Mouse (Mus musculus) right cerebral cortex, postnatal 25 days (tissue): ENCODE measurements around the gene Kif1b.
"Not testable (repeated sequence)": the region's sequence is repeated elsewhere in the genome, so short reads cannot be mapped to it uniquely, and the experiment has no call there.

Experiments used
- DNase-seq: peaks from one replicate; pipeline ENCODE4 v3.0.0; 2022

Gene Kif1b

DNA sequence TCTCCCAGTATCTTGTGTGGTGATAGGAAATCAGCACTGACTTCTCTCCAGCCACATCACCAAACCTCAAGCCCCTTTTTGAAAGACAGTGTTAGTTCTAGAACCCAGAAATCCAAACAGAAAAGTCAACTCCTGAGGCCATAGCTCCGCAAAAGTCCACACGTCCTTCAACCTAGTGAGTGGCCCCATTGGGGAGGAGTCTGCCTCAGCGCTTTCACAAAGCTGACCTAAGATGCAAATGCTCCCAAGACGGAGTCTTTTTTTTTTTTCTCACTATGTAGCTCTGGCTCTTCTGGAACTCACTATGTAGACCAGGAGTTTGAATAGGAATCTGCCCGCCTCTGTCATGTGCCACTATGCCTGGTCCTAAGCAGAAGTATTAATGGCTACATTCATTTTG lies 89.0 kb downstream of the Kif1b start:
- no peak for DNase-seq

DNA sequence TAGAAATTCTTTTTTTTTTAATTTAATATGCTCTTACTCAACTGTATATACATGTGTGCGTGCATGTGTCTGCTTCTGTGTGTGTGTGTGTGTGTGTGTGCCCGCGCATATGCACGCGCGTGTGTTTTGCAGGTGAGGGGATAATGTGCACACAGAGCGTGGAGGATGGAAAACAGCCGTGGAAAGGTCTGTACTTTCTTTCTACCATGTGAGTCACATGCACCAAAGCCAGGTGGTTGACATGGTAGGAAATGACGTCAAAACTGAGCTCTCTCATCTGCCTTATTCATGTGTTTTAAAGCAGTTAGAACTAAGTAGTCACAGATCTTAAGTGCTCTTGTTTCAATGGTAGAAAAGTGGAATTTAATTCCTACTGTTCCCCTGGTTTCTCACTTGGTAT lies 91.5 kb downstream of the Kif1b start:
- DNase-seq, result no peak

DNA sequence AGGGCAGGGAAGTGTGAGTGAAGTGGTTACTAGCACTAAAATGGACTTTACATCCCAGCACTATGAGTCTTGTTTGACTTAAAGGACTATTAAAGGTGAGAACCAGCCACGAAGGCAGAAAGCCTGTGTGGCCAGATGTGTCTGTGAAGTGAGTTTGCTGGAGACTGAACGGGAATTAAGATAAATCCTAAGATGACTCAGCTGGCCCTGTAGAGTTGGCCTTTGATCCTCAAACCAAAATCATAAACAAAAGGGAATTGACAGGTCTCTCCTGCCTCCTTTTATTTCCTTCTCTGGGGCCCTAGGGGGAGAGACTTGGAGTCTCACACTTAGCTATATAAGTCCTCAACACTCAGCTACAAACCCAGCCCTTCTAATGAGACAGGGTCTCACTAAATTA lies 92.1 kb downstream of the Kif1b start:
- no peak for DNase-seq

DNA sequence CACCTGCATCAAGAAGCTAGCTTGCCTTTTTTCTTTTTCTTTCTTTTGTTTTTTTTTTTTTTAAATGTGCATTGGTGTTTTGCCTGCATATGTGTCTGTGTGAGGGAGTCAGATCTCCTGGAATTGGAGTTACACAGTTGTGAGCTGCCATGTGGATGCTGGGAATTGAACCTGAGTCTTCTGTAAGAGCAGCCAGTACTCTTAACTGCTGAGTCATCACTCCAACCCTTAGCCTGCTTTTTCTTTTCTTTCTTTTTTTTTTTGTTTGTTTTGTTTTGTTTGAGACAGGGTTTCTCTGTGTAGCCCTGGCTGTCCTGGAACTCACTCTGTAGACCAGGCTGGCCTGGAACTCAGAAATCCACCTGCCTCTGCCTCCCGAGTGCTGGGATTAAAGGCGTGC lies 93.0 kb downstream of the Kif1b start:
- DNase-seq, result not testable (repeated sequence)

DNA sequence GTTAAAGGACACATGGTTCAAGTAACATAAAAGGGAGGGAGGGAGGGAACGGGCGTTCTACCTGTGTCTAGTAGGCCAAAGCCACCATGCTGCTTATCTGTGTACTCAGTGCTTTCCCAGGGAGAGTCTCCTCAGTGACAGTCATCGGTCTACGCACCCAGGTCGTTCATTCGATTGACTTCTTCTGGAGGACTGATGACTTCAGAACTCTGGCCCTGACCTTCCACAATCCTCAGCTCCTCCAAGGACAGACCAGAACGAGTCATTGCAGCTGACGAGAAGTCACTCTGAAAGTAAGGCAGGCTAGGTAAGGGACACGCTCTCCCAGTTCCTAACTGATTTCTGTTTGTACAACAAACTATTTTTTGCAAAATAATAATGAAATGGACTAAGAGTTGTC lies 94.0 kb downstream of the Kif1b start:
- DNase-seq, result no peak

DNA sequence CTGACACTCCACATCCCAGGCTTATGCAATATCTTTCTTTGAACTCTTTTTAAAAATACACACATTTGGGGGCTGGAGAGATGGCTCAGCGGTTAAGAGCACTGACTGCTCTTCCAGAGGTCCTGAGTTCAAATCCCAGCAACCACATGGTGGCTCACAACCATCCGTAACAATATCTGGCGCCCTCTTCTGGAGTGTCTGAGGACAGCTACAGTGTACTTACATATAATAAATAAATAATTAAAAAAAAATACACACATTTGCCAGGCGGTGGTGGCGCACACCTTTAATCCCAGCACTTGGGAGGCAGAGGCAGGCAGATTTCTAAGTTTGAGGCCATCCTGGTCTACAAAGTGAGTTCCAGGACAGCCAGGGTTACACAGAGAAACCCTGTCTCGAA lies 96.1 kb downstream of the Kif1b start:
- not testable (repeated sequence) for DNase-seq

DNA sequence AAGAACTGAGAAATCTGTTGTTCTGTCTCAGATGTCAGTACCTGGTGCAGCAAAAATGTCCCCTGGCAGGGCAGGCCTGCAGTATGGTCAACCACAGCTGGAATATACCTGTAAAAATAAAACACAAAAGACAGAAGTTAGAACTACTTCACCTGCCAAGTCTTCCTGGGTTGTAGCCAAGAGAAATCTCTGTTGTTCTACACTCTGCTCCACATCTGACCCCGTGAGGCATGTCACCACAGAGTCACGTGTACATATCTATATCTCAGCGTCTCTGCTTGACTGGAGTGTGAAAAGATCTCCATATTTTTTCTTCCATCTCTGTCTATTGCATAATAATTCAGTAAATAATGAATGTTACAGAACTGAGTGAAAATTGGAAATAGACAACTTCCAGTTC lies 105.0 kb downstream of the Kif1b start:
- no peak for DNase-seq

DNA sequence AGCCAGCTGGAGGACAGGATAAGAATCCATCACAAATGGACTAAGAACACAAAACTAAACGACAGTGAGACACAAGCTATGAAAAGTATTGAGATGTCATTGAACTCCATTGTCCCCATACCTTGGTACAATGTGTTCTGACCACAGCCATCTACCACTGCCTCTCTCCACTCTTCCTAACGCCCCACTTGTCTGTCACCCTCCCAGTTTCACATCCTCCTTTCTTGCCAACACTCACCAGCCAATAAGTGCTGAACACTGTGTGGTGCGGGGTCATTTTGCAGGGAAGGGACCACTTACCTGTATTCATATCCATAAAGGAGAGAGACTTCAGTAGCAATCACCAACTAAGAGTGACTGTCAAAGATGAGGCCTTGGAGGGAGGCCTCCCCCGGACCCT lies 106.4 kb downstream of the Kif1b start:
- DNase-seq, result no peak

DNA sequence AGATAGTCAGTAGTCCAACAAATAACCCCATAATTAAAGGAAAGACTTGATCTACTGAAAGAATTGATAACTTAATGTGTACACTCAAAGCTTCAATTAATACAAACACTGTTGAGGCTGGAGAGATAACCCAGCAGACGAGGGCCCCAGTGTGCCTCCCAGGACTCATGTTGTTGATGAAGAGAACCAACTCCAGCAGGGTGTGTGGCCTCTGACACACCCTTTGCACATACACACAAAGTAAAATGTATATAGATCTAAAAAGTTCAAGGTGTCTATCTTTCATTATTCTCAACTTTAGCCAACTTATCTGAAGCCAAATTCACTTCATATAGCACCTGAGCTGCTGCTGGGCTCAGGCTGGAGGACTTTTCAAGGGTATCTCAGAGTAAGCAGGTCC lies 110.3 kb downstream of the Kif1b start:
- no peak for DNase-seq

DNA sequence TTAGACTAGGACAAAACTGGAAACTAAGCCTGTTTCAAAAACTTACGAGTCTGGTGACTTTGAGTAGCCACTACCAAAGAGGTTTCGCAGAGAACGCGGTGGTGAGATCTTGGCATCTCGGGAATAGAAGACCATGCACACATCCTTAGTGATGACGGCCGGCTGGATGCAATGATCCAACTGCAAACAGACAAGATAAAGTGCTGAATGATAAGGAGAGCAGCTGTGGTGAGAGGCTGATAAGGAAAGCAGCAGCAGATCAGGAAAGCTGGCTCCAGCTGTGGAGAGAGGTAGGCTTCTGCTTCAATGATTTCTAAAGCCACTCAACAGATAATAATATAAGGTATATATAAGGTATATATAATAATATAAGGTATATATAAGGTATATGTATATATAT lies 116.4 kb downstream of the Kif1b start:
- no peak for DNase-seq

DNA sequence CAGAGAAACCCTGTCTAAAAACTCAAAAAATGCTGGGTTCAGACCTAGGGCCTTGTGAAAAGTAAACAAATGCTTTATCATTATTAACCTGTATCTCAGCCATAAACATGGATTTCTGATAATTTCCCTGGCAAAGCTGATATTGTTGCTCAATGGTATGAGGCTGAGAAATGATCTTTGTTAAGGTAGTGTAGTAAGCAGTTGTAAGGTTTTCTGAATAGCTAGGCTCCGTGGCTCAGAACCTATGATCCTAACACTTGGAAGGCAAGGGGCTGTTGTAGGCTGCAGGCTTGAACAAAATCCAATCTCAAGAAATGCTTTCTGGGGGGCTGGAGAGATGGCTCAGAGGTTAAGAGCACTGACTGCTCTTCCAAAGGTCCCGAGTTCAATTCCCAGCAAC lies 118.9 kb downstream of the Kif1b start:
- no peak for DNase-seq

DNA sequence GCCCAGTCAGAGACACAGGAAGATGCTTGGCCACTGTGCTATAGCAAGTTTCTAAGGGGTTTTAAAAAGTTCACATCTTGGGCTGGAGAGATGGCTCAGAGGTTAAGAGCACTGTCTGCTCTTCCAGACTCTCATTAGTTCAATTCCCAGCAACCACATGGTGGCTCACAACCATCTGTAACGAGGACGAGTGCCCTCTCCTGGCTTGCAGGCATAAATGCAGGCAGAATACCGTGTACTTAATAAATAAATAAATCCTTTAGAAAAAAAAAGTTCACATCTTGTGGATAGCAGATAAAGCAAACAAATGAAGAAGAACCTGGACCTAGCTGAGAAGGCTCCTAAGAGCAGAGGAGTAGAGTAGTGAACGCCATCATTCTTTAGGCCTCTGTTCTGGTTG lies 124.7 kb downstream of the Kif1b start:
- DNase-seq, result no peak

DNA sequence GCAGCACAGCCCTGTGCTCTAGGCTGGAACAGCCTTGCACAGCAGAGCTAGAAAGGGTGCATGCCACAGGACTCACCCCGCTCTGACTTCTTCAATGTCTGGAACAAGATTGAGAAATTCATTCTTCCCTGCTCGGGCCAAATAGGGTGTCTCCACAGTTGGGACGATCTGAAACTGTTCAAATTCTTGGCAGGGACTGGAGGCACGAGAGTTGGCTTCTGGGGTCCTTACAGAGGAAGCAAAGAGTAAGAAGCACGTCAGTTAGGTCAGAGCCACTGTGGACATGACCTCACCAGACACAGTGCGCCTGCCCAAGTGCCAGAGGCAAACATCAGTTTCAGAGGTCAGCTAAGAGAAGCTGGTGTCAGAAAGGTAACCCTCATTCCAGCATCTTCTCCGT lies 125.3 kb downstream of the Kif1b start:
- DNase-seq, result no peak

DNA sequence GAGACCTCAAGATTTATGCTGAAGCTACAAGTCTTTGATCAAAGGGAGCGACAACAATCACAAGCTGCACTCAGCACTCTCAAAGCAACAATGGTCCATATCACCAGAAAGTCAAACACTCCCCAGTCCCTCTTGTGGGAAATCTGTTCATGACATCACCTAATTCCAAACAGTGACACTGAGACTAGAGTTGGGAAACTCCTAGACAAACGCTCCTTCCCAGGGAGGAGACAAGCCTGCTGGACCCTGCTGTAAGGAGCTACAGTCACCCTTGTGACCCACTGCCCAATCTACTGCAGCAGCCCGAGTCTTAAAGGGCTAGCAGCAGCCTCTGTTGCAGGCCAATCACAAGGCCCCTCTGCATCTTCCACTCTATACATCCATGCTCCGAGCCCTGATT lies 127.9 kb downstream of the Kif1b start:
- DNase-seq, result no peak

DNA sequence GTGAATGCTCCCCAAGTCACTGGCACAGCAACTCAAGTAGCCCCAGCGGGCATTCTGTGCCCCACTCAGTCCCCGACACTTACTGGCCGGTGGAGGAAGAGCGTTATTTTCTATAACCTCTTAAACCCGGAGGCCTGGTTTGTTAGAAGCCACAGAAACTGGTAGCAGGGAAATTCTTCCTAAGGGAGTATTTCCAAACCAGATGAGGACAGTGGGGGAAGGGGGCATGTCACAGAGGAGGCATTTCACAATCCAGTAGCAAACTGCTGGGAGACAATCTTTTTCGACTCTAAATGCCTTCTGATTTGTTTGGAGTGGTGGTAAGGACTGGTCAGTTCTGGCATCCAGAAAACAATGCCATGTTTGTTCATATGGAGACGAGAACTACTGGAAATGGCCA lies 128.3 kb downstream of the Kif1b start:
- DNase-seq, result no peak

DNA sequence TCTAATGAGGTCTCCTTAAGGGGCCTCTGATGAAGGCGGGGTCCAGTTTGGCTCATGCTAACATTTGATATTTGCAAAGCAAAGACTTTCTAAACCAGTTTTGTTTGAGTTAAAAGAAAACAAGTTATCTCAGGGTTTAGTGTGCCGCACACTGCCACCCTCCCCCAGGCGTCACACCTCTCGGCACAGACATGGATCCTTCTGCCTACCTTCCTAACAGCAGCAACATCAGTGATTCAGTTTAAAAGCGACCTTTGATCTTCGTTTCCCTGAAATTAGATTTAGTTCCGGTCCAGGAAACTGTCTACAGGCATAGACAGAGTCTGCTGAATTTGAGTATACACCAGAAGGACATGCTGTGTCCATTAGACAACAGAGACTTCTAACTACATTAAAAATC lies 129.2 kb downstream of the Kif1b start:
- DNase-seq, result no peak

DNA sequence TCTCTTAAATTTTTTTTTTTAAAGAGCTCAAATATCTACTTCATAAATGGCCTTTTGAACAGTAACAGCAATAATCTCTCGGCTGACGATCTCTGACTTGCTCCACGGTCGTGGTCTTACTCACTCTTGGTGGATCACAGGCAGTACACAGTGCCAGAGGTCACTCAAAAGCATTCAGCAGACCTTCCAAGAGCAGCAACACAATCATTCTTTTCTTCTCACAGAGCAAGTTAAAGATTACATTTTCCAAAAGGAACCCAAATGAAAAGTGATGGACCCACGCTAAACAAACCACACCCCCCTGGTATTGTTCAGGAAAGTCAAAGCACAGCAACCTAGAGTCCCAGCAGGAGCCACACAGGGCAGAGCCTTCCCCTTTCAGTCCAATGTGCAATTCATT lies 130.4 kb downstream of the Kif1b start:
- no peak for DNase-seq

DNA sequence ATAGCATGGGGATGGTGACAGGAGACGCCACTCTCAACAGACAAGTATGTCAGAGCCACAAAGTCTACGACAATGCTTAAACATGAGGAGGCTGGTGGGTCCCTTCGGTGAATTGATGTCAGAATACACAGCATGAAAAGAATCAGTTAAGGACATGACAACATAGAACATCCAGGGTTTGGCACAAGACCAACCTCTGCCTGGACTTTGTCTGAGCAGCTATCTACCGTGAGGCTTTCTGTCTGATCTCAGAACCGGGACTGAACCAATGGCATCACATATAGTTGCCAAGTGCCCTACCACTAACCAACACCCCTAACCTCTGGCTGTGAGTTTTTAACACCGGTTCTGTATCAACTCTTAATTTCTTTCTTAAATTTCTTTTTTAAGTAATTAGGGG lies 130.8 kb downstream of the Kif1b start:
- no peak for DNase-seq

DNA sequence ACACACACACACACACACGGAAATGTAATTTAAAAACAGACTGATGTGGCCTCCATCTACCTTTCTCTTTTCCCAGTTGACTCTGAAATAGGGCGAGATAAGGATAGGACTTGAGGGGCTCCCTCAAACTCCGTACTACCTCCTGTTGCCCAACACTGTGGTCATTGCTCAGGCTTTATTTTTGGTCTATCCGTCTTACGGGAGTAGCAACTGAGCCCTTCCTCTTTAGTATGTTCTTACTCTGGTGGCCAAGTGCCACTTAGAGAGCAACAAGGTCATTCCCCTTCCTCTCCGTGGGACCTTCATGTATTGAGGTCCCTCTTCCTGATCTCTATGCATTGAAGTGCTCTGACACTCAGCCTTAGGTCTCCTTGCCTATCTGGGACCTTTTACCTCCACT lies 133.8 kb downstream of the Kif1b start:
- DNase-seq, result no peak

DNA sequence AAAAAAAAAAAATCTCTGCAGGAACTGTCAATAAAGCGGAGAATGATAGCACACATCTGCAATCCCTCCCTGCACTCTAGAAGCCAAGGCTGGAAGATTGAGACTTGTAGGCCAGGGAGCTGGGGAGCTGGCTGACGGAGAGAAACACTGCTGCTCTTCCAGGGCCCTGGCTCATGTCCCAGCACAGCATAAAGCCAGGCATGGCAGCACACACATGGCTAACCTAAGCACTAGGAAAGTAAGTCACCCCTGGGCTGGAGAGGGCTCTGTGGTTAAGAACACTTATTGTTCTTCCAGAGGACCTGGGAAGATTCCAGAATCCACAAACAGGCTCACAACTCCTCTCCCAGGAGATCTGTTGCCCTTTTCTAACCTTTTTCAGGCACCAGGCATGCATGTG lies 134.8 kb downstream of the Kif1b start:
- no peak for DNase-seq

DNA sequence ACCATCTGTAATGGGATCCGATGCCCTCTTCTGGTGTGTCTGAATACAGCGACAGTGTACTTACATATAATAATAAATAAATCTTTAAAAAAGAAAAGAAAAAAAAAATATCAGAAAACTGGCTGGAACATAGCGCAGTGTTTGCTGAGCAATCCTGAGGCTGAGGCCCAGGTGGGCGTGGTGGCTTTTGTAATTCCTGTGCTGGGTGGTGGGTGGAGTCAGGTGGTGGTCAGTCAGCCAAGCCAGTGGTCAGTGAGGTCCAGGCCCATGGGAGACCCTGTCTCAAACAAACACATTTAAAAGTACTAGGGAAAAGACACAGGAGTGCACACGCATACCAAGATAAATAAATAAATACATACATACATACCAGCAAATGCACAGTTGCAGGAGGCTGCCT lies 135.4 kb downstream of the Kif1b start:
- no peak for DNase-seq

DNA sequence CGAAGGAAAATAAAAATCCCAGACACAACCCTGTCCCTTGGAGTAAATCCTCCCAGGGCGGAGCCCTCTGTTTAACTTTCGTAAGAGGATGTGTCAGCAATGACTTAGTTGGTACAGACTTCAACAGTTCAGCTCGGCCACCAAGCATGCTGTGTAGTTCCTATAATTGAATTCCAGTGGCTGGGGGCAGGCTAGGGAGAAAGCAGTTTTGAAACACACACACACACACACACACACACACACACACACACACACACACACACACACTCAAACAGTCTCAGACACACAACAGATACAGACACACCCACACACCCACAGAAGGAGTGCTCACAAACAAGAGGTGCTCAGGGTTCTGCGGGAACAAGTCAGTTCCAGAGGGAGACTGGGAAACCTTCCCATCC lies 135.9 kb downstream of the Kif1b start:
- no peak for DNase-seq

DNA sequence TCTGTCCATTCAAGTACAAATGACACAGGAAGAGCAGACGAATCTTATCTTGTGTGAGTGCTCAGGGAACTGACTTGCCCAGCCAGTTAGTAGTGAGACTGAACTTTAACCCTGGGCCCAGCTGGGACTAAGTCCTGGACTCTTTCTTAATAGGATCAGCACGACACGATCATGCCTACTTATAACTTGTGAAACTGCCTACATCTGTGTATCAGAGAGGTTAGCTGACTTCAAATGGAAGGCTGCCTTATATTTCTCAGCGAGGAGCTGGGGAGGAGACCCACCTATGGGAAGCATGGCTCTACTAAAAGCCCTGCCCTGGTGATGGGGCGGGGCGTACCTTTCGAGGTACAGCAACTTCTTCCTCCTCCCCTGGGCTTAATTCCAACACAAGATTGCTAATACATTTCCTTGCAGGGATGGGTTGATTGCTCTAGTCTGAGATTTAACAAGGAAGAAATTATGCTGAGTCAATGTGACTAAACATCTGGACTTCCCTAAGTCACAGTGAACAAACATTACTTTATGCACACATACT lies 137.0 kb downstream of the Kif1b start:
- DNase-seq, result no peak

DNA sequence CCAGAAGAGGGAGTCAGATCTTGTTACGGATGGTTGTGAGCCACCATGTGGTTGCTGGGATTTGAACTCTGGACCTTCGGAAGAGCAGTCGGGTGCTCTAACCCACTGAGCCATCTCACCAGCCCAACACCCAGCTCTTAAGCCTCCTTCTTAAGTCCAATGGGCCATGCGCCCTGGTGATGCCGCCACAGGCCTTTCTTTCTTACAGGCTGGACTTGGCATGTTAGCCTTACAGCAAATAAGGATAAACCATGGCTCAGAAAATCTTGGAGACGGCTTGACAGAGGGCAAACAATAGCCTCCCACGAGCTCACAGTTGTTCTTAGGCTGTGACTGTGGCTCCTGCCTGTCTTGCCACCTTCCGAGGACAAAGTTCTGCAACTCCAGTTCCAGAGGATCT lies 137.6 kb downstream of the Kif1b start:
- DNase-seq, result not testable (repeated sequence)

DNA sequence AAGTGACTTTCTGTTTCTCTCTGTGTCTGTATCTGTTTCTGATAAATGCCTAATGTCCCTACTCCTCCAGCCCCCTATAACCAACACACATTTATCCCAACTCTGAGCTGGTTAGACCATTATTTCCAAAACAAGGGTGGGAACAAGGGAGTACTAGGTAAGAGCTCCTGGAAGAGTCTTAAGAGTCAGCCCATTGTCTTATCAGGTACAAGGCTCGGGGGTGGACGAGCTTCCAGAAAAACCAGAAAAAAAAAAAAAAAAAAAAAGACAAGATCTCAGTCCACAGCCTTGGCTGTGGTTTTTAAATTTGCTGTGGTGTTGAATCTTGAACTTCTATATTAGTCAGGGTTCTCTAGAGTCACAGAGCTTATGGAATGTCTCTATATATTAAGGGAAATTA lies 139.5 kb downstream of the Kif1b start:
- DNase-seq, result no peak

DNA sequence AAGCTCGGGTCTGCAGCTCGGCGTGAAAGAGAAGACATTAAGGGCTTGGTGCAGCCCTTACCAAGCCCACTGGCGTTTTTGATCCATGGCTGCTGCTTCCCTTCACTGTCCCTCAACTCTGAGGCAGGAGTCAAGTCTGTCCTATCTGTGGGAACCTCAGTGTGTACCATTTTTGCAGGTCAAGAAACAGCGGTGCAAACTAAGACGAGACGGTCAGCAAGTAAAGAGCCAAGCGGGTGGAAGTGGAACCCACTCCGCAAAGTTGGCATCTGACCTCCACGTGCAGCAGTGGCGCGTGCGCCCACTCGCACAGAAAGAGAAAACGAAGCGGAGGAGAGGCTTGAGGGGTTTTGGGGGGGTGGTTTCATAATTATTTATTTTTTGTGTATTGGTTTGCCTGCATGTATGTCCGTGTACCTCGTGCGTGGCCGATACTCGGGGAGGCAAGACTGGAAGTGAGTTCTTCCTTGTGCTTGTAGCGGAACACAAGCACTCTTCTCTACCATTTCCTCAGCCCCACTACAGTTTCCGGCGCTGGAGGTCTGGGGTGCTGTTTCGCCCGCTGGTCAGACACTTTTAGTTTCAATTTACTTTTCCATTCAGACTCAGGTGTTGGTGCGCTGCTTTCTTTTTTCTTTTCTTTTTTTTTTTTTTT lies 140.4 kb downstream of the Kif1b start:
- DNase-seq, result no peak
